Mouse (Mus musculus) testis, adult 2 months (tissue): ENCODE measurements around the gene Trio.

ENCODE experiments used
- CTCF ChIP-seq: fragments of 200-500 bp; IDR thresholded peaks from 2 replicates; pipeline ENCODE4 v1.5.1; 2012; ENCODE audit warnings: low read depth, mild to moderate bottlenecking, inconsistent platforms, low read length, moderate library complexity; ENCODE audit not compliant: control insufficient read depth, insufficient read depth, insufficient replicate concordance
- POLR2A ChIP-seq: fragments of 200-500 bp; IDR thresholded peaks from 2 replicates; pipeline ENCODE4 v1.6.1; 2012; ENCODE audit warnings: low read depth, mild to moderate bottlenecking, inconsistent platforms, low read length, moderate library complexity; ENCODE audit not compliant: control insufficient read depth

- TF ChIP-seq POLR2A, result no peak
- TF ChIP-seq CTCF, result no peak
These were observed 219.4 kb downstream of the Trio start for GRCm38 (mm10) chr15:27806219-27806618.
